Mouse (Mus musculus) limb, embryonic 12.5 days (tissue): ENCODE measurements around the gene Dtd2. TPM values are rescaled to one million over a fixed set of nuclear protein-coding genes. Genes with fewer than 3 reads are reported as not detected.

Source experiments
- ATAC-seq: fragments of 200-750 bp; cut with Nextera tagmentation; 2 replicates; pipeline ENCODE4 v1.8.0; 2017; ENCODE audit warnings: low read depth, moderate TSS enrichment; ENCODE audit not compliant: insufficient number of reproducible peaks, insufficient read depth, low FRiP score, low TSS enrichment
- H3K27ac ChIP-seq: fragments of 300-500 bp; sonication (generic); 2 replicates; pipeline ENCODE4 v1.5.1; 2016; ENCODE audit warnings: mild to moderate bottlenecking, moderate library complexity
- H3K27me3 ChIP-seq: fragments of 300-500 bp; sonication (generic); 2 replicates; pipeline ENCODE4 v1.6.1; 2016; ENCODE audit warnings: mild to moderate bottlenecking, moderate library complexity
- H3K36me3 ChIP-seq: fragments of 300-500 bp; sonication (generic); 2 replicates; pipeline ENCODE4 v1.6.1; 2016; ENCODE audit warnings: mild to moderate bottlenecking, moderate library complexity
- H3K4me1 ChIP-seq: fragments of 300-500 bp; sonication (generic); replicated peaks from 2 replicates; pipeline ENCODE4 v1.6.1; 2016
- H3K4me2 ChIP-seq: fragments of 300-500 bp; sonication (generic); 2 replicates; pipeline ENCODE4 v1.6.1; 2016; ENCODE audit warnings: mild to moderate bottlenecking, moderate library complexity
- H3K4me3 ChIP-seq: fragments of 300-500 bp; sonication (generic); replicated peaks from 2 replicates; pipeline ENCODE4 v1.5.1; 2016; ENCODE audit warnings: mild to moderate bottlenecking
- H3K9ac ChIP-seq: fragments of 300-500 bp; sonication (generic); replicated peaks from 2 replicates; pipeline ENCODE4 v1.6.1; 2016; ENCODE audit warnings: mild to moderate bottlenecking, moderate library complexity
- H3K9me3 ChIP-seq: fragments of 300-500 bp; sonication (generic); 2 replicates; pipeline ENCODE4 v1.6.1; 2016; ENCODE audit warnings: mild to moderate bottlenecking, moderate library complexity
- WGBS: fragments of 180-500 bp; shearing (Covaris S2); methylation state at CpG from one replicate; pipeline ENCODE4 v1.1.7; 2016; 5-methylcytosine and 5-hydroxymethylcytosine counted together
- polyA plus RNA-seq: library from polyadenylated mRNA; unstranded; fragments of >200 nt; fragmentation: Nextera tagmentation; extraction: Ambion mirVana; gene quantifications from 2 replicates; pipeline ENCODE4 v1.2.1, GENCODE M21; 2016

The Dtd2 gene
- polyA plus RNA-seq, 1 experiment from 2014 or later = 19.5 TPM

- no peaks in the 10 kb centered on the region for H3K9me3 ChIP-seq
- ATAC-seq = no peak
- no peak overlapping the region for H3K27ac ChIP-seq
- no peak overlapping the region for H3K9ac ChIP-seq
- H3K27me3 ChIP-seq = no peaks in the 10 kb centered on the region
- no peak overlapping the region for H3K4me3 ChIP-seq
- H3K4me2 ChIP-seq = no peak overlapping the region
- H3K36me3 ChIP-seq = no peaks in the 10 kb centered on the region
- no peaks in the 10 kb centered on the region for H3K4me1 ChIP-seq
- 68% methylated on average over 8 of the region's 8 CpGs for WGBS
These were observed 5.9 kb upstream of the Dtd2 start for GRCm38 (mm10) chr12:52012159-52012558.

DNA sequence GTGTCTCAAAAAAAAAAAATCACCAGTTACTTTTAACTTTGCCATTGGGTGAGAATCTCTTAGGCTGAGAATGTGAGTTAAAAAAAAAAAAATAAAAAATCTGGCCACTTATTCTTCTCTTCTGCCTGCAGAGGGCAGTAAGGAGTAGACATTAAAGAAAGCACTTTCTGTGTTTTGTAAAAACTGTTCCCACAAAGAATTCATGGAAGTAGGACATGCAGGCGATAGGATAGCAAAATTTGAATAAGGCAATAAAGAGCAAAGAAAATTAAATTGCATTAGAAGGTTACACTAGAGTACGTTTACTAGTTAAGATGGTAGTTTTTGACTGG lies 4.3 kb upstream of the Dtd2 start:
- no peak overlapping the region for H3K9ac ChIP-seq
- H3K36me3 ChIP-seq = no peaks in the 10 kb centered on the region
- no peak for ATAC-seq
- 0 out of 2 replicates have a peak, but pooled peaks cover 2% of the 10 kb centered on the region for H3K4me1 ChIP-seq
- H3K9me3 ChIP-seq = no peaks in the 10 kb centered on the region
- H3K4me2 ChIP-seq = no peak overlapping the region
- H3K27ac ChIP-seq = no peak overlapping the region
- no peak overlapping the region for H3K4me3 ChIP-seq
- 63% methylated on average over 2 of the region's 2 CpGs for WGBS
- no peaks in the 10 kb centered on the region for H3K27me3 ChIP-seq

DNA sequence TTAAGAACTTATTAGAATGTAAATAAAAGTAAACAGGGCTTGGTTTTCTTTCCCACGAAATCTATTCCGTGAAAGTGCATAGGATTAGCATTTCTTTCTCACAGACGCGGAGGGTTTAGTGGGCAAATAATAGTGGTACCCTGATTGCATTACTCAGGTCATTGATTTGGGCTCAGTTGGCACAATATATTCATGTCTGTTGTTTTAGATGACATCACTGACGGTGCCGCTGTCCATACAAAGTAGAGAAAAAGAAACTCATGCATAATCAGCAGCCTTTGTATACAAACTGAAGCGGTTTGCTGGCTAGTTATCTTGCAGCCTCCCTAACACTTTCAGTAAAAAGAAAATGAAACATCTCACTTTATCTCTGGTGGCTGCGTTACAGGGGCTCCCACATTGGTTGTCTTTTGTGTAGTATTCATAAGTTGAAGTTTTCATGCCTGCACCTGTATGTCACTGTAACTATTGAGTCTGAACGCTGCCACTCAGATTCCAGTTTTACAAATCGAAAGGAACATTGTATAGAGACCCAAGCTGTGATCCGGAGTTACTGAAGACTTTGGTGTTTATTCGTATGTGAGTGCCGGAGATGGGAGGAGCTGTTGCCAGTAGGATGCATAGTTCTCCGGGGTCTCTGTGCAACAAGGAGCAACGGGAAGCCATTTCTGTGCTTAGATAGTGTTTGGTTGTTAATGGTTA lies 3.8 kb upstream of the Dtd2 start:
- no peak for ATAC-seq
- H3K9me3 ChIP-seq = no peaks in the 10 kb centered on the region
- H3K4me2 ChIP-seq = no peak overlapping the region
- 74% methylated on average over 15 of the region's 15 CpGs for WGBS
- H3K4me1 ChIP-seq = peaks cover 6% of the 10 kb centered on the region; the same call in 1 of the 2 replicates
- no peaks in the 10 kb centered on the region for H3K27me3 ChIP-seq
- no peaks in the 10 kb centered on the region for H3K36me3 ChIP-seq
- no peak overlapping the region for H3K27ac ChIP-seq
- no peak overlapping the region for H3K4me3 ChIP-seq
- H3K9ac ChIP-seq = no peak overlapping the region

DNA sequence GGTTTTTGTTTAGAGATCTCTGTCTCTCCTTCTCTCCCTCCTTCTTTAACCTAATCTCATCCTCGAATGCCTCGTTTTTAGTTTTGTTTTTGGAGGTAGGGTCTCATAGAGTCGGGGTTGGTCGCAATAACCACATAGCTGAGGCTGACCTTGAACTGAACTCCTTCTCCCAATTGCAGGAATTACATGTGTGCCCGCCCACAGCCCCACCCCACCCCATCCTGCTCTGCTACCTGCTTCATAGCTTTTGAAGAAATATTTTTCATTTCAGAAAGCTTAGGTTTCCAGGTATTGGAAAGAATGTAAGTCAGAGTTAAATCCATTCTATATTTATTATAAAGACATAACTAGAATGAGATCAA lies 313 bp upstream of the Dtd2 start:
- H3K27ac ChIP-seq = no peak overlapping the region
- no peak; the same call in 1 of the 2 replicates for ATAC-seq
- H3K4me2 ChIP-seq = peak overlapping the region; percentile 67
- H3K4me1 ChIP-seq = peaks cover 6% of the 10 kb centered on the region; the same call in 1 of the 2 replicates
- no peak overlapping the region; the same call in 1 of the 2 replicates for H3K9ac ChIP-seq
- H3K36me3 ChIP-seq = no peaks in the 10 kb centered on the region
- WGBS = 43% methylated on average over 5 of the region's 5 CpGs
- H3K4me3 ChIP-seq = peak overlapping the region; percentile 72
- no peaks in the 10 kb centered on the region for H3K9me3 ChIP-seq
- no peaks in the 10 kb centered on the region for H3K27me3 ChIP-seq

GRCm38 (mm10) chr12:52002746-52003145 lies 3.6 kb downstream of the Dtd2 start:
- Histone ChIP-seq H3K9ac (no peak overlapping the region), H3K27me3 (no peaks in the 10 kb centered on the region), H3K27ac (no peak overlapping the region), H3K4me1 (peaks cover 6% of the 10 kb centered on the region; the same call in 1 of the 2 replicates), H3K4me3 (no peak overlapping the region), H3K9me3 (no peaks in the 10 kb centered on the region), H3K36me3 (peaks cover 18% of the 10 kb centered on the region), H3K4me2 (no peak overlapping the region)
- no peak for ATAC-seq
- 94% methylated on average over 3 of the region's 3 CpGs for WGBS

DNA sequence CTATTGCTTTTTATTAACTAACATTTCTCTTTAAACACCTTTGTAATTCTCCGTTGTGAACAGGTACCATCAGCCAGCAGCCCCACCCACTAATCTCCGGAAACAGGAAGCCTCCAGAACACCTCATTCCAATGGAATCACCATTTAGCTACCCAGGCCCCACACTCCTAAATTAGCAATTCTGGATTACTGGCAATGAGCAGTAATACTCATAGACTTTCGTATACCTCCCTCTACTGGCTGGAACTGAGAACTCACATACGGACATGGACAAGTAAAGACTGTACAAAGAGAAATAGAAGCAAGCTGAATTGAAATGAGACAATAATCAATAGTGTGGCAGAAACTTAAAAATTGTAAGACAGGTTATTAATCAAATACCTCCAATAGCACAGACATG lies 4.8 kb downstream of the Dtd2 start:
- H3K9ac ChIP-seq = no peak overlapping the region
- no peak overlapping the region for H3K27ac ChIP-seq
- no peaks in the 10 kb centered on the region for H3K9me3 ChIP-seq
- H3K27me3 ChIP-seq = no peaks in the 10 kb centered on the region
- peaks cover 6% of the 10 kb centered on the region; the same call in 1 of the 2 replicates for H3K4me1 ChIP-seq
- no peak overlapping the region for H3K4me2 ChIP-seq
- H3K4me3 ChIP-seq = no peak overlapping the region
- WGBS = 31% methylated on average over 4 of the region's 4 CpGs
- peaks cover 26% of the 10 kb centered on the region for H3K36me3 ChIP-seq
- ATAC-seq = no peak

GRCm38 (mm10) chr12:51998366-51998932 lies 7.9 kb downstream of the Dtd2 start:
- no peak overlapping the region for H3K4me3 ChIP-seq
- 89% methylated on average over 9 of the region's 9 CpGs for WGBS
- H3K9me3 ChIP-seq = no peaks in the 10 kb centered on the region
- H3K4me1 ChIP-seq = no peaks in the 10 kb centered on the region
- no peak for ATAC-seq
- H3K36me3 ChIP-seq = peaks cover 43% of the 10 kb centered on the region
- H3K4me2 ChIP-seq = no peak overlapping the region
- no peak overlapping the region for H3K9ac ChIP-seq
- H3K27me3 ChIP-seq = no peaks in the 10 kb centered on the region
- no peak overlapping the region for H3K27ac ChIP-seq

DNA sequence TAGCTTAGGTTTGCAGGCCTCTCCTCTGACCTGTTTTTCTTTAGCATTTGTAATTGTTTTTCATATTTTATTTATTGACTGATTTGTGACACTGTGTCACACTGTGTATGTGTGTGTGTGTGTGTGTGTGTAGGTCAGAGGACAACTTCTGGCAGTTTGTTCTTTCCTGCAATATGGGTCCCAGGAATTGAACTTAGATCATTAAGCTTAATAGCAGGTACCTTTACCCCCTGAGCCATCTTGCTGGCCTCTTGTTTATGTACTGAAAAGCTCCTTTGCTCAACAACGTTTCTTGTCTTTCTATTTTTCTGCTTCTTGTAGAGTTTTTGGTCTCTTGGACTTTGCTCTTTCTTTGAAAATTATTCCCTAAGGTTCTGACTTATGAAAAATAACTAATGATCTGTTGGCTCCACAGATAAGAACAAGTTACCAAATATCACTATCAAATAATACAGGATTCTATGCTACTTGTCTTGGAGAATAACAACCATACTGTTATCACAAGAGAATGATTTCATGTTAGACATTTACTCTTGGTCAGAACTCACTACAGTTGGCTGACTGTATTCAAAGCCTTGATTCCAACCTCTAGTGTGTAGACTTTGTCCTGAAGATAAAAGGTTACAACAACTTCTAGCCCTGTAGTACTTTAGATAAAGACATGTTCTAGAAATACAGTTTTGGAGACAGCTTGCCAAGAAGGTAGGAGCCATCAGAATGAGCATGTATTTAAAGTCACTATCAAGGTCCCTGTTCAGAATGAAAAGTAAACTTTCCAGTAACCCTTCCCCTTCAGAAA lies 10.4 kb downstream of the Dtd2 start:
- H3K4me1 ChIP-seq = no peaks in the 10 kb centered on the region
- 75% methylated on average over 1 of the region's 1 CpGs for WGBS
- H3K36me3 ChIP-seq = peaks cover 44% of the 10 kb centered on the region
- no peak for ATAC-seq
- no peak overlapping the region for H3K4me2 ChIP-seq
- H3K27ac ChIP-seq = no peak overlapping the region
- H3K9ac ChIP-seq = no peak overlapping the region
- no peak overlapping the region for H3K4me3 ChIP-seq
- no peaks in the 10 kb centered on the region for H3K27me3 ChIP-seq
- no peaks in the 10 kb centered on the region for H3K9me3 ChIP-seq

DNA sequence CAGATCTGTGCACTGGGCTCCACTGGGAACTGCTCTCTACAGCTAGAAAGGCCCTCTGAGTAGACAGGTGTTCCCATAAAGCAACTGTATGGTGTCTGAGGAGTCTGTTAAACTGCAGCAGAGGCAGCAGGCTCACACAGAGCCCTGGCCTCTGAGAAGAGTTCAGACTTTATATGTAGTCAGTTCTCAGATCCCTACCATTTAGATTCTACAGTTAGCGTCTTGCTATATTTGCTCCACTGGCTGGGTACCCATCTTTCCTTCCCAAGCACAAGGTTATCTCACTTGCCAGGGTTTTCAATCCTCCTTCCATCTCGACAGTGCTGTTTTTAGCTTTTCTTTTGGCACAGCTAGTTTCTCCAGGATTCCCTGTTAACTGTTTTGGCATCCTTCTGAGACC lies 15.7 kb downstream of the Dtd2 start:
- no peaks in the 10 kb centered on the region for H3K4me1 ChIP-seq
- H3K4me2 ChIP-seq = no peak overlapping the region
- H3K27me3 ChIP-seq = no peaks in the 10 kb centered on the region
- H3K9ac ChIP-seq = no peak overlapping the region
- H3K9me3 ChIP-seq = no peaks in the 10 kb centered on the region
- H3K4me3 ChIP-seq = no peak overlapping the region
- no peak overlapping the region for H3K27ac ChIP-seq
- H3K36me3 ChIP-seq = peaks cover 18% of the 10 kb centered on the region; the same call in 1 of the 2 replicates
- ATAC-seq = no peak
- 87% methylated on average over 2 of the region's 2 CpGs for WGBS

- 83% methylated on average over 5 of the region's 5 CpGs for WGBS
- ATAC-seq = no peak
- Histone ChIP-seq H3K36me3 (peaks cover 2% of the 10 kb centered on the region; the same call in 1 of the 2 replicates), H3K9me3 (no peaks in the 10 kb centered on the region), H3K4me3 (no peak overlapping the region), H3K27me3 (no peaks in the 10 kb centered on the region), H3K27ac (no peak overlapping the region), H3K4me1 (no peaks in the 10 kb centered on the region), H3K4me2 (no peak overlapping the region), H3K9ac (no peak overlapping the region)
These were observed 17.8 kb downstream of the Dtd2 start for GRCm38 (mm10) chr12:51988536-51988935.

DNA sequence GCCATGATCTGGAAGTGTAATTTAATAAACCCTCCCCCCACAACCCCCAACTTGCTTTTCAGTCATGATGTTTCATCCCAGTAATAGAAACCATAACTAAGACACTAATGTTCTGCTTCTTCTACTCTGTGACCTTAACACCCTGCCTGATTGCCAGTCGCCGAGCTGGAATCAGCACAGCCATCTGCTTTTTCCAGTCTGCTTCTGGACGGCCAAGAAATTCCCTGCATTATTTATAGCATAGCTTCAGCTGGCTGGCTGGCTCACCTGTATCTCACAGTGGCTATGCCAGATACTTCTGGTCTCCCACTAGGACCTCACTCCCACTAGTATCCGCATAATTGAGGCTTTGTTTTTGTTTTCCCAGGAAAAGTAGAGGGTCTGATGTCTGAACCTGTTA lies 20.5 kb downstream of the Dtd2 start:
- 59% methylated on average over 4 of the region's 4 CpGs for WGBS
- Histone ChIP-seq H3K4me1 (no peaks in the 10 kb centered on the region), H3K27ac (no peak overlapping the region), H3K4me2 (no peak overlapping the region), H3K36me3 (no peaks in the 10 kb centered on the region), H3K9me3 (no peaks in the 10 kb centered on the region), H3K27me3 (no peaks in the 10 kb centered on the region), H3K9ac (no peak overlapping the region), H3K4me3 (no peak overlapping the region)
- ATAC-seq = no peak
